In the genomic region with DNA sequence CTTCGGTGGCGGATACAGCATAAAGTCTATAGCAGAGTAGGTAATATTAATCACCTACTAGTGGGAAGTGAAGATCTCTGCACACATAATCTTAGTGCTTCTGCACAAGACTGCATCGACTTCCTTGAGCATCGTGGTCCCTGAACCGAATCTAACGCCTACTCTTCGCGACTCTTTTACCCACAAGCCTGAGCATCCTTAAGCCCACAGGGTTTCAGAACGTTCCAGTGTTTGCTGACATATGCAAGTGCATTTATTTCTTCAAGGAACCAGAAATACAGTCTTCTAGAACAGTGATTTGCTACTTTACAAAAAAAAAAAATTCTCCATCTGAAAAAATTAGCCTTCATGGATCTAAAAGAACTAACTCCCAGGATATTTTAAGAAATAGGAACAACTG, we compare ENCODE assay signal across 12 mouse cellular contexts.
"Had no signal": no experiment of that assay in that cellular context is flagged by ENCODE, and none has a peak within 500 bp of the region (broad histone marks: within the 10 kb centered on the region; RNA-seq: fewer than 3 reads in every experiment).

No protein-coding gene starts in this region.

- DNase-seq: lung, adult 18-20 months; lung, embryonic 14.5 days; lung, postnatal 10 days; lung, postnatal 4 days; midbrain, embryonic 14.5 days; retina, postnatal 1 day; right cerebral cortex, postnatal 25 days; right cerebral cortex, postnatal 4 days; spleen, adult 18-20 months; thymus, adult 2 months; thymus, postnatal 25 days; thymus, postnatal 4 days had no signal
